Mouse (Mus musculus) spleen, postnatal 4 days (tissue): Measurements from ENCODE around the gene Tab1.

Experiments
- DNase-seq, 2 experiments: peaks; one replicate each; pipeline ENCODE4 v3.0.0; 2022; ENCODE audit warnings: low spot score in 2 of 2

Tab1 gene

DNA sequence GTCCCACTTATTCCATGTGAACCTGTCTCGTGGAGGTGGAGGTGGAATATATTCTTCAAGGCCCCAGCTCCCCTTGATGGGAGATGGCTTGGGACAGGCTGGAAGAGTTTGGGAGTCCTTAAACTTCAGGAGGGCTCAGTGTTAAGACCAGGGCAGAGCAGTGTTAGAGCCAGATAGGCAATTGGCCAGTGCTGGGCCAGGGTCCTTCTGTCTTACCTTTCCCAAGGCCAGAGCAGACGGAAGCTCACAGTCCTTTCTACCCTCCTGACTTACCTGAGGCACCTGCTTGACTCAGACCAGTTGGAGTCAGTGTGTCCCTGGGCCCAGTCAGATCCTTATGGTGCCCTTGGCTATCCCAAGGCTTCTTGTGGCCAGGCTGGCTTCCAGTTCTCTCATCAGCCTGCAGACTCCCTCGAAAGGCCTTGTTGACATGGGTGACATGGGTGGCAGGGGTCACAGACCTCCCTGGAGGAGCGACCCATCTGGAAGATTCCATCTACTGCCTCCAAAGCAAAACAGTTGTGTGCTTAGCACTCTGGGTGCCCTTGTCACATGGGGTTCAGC lies 29.6 kb downstream of the Tab1 start:
- peak in 1 of 2 experiments; percentile 53 for DNase-seq

DNA sequence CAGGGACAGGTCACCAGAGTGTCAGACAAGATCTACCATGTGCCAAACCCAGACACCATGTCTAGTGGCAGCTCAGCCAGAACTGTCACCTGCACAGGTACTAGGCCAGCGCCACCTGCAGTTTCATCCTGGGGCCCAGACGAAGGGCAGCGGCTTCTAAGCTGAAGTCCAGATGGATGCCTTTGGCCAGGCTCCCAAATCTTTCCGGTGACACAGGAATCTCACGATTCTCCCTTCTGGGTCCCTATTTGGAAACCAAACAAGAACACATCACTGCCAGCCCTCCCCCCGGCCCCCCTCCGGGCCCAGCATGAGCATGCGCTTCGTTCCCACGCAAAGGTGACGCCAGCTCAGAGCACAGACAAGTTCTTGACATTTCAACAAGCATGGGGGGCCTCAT lies 30.3 kb downstream of the Tab1 start:
- no peak for DNase-seq

DNA sequence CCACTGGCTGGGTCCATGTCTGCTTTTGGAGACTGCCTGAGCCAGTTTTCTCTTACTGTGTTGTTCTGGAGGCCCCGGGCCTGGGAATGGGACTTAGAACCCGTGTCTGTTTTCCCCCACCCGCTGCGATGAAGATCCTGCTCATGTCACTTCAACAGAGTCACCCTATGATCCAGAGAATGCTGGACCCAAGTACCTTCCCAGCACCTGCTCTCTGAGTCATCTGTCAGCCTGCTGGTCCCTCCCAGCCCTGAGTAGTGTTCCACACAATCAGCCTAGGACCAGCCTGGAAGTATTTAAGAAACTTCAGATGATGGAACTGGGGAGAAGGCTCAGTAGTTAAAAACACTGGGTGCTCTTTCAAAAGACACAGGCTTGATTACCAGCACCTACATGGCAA lies 30.8 kb downstream of the Tab1 start:
- no peak for DNase-seq

DNA sequence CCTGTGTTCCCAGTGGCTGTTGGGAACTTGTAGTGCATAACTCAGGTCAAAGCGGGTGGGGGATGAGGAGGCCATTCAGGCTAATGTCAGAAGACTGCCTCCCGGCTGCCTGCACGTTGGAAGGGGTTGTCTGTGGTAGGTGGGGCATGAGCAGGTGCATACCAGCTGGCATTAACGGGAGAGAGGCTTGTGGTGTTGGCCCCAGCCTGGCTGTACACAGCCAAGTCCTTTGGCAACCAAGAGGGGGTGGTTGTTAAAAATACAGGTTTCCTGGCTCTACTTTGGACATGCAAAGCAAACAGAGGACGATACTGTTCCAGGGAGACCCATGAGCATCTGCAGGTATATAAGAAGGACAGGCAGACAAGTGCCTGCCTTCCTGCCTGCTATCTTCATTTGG lies 32.5 kb downstream of the Tab1 start:
- DNase-seq = no peak

DNA sequence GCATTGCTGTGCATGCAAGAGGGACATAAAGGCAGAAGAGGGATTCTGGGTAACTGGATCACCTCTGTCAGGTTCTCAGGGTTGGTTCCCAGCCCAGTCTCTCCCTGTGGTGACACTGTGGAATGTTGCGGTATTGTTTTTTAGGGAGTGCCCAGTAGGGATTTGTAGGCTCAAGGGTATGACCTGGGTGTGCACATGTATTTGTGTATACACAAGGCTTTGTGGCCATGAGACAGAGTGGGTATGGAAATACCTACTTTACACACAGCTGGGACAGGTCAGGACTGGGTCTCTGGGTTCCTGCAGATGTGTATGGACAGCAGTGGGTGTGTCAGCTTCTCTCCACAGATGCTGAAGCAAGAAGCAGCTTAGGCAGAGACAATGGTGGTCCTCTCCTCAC lies 36.6 kb downstream of the Tab1 start:
- DNase-seq = no peak

DNA sequence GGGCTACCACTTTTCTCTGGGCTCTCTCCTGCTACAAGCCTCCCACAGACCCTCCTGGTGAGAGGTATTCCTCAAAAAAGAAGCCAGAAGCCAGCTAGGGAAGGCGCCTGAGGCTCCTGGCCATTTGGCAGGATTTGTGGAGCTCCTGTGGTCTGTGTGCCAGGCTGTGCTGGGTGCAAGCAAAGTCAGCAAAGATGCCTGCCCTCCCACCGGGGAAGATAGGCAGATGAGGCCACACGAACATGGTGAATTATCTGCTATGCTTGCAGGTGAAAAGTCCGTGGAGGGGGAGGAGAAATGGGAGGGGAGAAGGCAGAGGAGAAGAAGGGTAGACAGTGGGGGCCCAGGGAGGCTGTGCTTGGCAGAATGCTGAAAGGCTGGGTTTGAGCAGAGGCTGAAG lies 37.4 kb downstream of the Tab1 start:
- DNase-seq = no peak

DNA sequence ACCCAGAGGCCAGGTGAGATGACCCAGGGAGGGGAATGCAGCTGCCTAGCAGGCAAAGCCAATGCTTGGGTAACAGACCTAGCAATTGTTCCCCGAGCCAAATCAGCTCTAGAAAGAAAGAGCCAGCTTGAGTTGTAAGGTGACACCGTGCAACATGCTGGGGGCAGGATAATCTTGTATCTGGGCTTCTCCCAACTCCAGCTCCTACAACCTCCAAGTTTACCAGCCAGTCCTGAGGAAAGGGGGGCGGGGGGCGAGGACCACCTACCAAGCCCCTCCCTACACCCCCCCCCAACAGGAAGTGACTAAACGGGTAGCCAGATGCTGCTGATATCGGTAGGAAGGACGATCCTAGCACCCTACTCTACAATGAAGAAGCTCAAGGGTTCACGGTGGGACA lies 38.4 kb downstream of the Tab1 start:
- no peak for DNase-seq

DNA sequence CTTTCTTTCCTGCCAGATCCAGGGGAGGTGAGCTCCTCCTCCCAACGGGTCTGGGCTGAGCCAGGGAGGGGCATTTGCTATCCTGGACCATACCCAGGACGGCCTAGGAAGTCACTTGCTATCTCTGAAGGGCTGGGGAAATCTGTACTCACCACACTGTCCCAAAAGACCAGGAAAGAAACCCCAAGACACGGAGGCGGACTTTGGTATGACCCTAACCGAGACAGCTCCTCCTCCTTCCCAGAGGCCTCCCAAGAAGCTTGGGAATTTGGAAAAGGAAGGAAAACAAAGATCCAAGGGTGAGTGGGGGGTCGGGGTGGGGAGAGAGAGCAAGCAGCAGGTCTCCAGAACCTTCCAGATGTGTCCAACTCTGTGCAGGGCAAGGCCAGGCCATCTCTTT lies 38.9 kb downstream of the Tab1 start:
- DNase-seq = no peak

DNA sequence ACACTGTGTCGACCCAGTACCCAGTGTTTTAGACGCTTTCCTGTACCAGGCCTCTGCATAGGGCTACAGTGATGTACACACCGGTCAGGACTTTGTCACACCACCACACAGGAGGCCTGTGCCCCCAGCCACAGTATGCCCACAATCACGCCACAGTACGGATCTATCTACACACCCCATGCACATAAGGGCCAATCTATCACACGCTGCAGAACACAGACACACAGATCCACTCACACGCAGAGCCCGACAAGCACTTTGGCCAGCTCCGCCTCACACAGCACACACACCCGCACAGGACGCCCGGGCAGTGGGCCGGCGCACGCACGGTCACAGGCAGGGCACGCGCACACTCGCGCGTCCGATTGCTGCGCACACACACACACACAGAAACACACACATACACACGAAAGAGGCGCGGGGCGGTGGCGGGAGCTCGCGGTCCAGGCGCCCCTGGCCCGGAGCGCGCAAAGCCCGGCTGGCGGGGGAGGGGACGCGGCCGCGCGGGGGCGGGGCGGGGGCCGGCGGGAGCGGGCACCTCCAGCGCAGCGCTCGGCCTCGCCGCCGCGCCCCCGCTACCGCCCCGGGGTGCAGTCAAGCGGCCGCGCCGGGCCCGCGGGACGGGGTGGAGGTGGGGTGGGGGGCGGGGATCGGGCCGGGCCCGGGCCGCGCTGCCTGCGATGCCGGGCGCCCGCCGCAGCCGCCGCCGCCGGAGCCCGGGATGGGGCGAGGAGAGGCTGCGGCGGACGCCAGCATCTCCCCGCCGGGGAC lies 40.3 kb downstream of the Tab1 start, which contains the start of gene Mgat3:
TSS of gene Mgat3 (plus strand) at position 721 of the 771 bp plus-strand sequence.
- DNase-seq = no peak

DNA sequence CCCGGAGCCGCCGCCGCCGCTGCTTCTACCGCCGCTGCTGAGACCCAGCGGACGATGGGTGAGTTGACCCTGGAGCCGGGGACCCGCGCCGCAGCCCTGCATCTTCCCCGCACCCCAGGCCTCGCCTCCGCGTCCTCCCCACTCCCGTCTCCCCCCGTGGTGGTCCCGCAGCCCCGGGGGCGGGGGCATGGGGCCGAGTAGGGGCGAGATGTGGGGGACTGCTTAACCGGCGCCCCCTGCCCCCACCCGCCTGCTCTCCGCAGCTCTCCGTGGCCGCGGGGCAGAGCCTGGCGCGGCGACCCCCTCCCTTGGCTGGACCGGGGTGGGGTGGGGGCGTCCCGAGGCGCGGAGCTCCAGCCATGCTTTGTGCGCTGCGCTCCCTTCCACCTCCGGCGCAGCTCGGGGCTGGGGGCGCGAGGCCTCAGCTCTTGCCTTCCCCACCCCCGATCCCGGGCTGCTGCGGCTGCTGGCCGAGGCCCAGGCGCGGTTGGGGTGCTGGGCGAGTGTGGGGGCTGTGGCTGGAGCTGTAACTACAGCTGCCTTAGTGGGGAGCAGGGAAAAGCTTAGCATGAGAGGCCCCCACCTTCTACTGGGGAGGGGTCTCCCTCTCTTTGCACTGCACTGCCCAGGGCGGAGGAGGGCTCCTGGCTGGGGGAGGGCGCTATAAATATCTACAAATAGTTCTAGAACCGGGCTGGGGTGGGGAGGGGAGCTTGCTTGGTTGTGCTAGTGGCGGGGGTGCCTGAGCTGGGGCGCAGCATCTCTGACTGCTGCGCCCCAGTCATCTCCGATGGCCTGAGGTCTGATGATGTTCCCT lies 41.1 kb downstream of the Tab1 start:
- no peak for DNase-seq

DNA sequence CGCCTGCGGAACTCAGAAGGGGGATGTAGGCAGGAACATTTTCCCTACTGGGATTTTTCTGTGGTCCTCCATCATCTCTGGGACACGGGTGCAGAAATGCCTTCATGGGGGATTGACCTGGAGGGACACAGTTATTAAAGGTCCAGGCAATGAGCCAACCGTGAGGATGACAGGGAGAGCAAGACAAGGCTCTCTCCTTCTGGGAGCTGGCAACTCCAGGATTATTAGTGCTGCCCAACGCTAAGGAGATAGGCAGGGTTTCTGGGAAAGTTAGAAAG lies 41.6 kb downstream of the Tab1 start:
- DNase-seq = no peak

DNA sequence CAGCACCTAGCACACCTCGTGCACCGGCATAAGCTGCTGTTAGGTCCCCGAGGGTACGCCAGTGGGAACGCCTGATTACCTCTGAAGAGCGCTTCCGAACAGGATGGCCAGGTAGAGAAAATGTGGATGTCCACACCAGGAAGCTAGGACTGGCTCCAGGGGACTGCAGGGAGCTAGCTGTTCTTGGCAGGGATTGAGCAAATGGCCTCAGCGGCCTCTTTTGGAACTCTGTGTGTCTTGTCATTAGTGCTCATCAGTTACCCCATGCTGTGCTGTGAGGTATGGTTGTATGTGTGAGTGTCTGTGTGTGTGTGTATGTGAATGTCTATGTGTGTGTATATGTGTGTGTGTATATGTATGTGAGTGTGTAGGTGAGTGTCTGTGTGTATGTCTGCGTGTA lies 42.4 kb downstream of the Tab1 start:
- DNase-seq = no peak

DNA sequence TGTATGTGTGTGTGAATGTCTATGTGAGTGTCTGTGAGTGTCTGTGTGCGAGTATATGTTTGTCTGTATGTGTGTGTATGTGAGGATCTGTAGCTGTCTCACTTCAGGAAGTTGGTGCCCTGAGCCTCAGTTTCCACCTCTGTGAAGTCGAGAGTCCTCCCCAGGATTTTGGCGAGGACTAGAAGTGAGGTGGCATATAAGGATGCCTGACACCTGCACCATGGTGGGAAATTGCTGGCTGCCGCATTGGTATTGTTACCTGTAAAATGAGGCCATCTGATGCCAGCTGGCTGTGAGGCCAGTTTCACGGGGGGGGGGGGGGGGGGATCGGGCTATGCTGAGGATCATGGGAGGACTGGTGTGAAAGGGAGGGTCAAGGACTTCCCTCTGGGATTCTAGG lies 42.8 kb downstream of the Tab1 start:
- no peak for DNase-seq

DNA sequence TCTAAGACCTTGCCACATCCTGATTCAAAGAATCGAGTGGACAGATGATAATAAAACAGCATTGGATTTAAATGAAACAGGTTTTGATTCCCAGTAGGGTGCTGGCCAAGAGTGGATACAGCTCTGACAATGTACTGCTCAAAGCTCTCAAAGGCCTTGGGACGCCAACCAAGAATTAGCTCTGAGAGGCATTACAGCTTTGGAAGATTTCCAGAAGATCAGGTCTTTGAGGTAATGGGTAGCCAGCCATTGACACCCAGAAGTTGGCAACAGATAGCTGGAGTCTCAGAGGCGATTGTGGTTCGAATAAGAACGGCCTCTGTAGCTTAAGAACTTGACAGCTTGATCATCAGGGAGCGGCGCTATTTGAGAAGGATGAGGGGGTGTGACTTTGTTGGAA lies 48.6 kb downstream of the Tab1 start:
- no peak for DNase-seq

DNA sequence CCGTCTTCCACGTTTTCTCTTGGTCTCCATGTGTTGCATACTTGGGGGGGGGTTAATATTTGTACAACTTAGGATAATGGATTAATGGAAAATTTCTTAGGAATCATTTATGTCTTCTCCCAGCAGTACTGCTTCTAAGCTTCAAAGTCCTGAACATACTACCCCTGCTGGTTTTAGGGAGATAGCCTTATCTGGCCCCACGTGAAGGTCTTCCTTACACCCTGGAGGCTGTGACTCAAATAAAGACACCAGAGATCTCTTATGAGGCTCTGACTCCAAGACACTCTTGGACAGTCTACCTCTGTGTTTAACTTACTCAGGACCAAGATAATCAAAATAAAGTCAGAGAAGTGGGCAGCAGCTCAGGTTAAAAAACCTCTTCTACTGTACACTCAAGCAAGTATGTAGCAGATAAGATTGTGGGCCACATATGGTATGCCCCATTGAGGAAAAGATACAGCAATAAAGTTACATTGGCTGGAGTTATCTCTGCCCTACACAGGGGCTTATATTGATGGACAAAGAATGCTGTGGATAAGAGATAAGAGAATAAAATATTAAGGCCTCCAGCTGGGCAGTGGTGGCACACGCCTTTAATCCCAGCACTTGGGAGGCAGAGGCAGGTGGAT lies 49.3 kb downstream of the Tab1 start:
- DNase-seq = no peak

DNA sequence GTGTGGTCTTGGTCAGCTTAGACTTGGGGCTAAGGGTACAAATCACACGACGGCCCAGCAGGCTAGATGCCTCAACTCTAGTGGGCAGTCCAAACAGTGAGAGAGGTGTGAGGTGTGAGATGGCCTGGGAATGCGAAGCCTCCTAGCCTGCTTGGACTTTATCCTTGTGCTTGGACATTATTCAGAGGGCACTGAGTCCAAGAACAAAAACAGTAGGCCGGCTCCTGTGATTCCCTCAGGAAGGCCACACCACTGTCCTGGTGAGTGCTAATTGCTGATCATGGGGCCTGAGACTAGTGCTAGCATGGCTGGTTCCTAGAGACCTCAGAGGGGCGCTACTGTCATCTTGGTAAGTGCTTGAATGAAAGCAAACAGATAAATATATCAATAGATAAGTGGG lies 56.0 kb downstream of the Tab1 start:
- DNase-seq = no peak

DNA sequence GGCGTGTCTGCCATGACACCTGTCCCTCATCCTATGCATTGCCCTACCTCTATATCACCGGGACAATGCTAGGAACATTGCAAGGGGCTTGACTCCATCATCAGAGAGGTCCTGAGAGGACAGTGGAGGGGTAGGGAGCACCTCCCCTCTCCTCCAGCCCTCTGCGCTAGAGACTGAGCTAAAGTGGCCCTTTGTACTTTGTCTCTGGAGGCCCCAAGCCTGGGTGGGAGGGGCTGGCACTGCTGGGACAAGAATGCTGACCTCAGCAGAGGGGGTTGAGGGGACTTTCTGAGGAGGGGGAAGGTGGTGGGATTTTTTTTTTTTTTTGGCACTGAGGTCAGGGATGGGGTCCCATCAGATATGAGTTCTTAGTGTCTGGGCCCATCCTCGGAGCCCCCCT lies 57.1 kb downstream of the Tab1 start:
- no peak for DNase-seq

DNA sequence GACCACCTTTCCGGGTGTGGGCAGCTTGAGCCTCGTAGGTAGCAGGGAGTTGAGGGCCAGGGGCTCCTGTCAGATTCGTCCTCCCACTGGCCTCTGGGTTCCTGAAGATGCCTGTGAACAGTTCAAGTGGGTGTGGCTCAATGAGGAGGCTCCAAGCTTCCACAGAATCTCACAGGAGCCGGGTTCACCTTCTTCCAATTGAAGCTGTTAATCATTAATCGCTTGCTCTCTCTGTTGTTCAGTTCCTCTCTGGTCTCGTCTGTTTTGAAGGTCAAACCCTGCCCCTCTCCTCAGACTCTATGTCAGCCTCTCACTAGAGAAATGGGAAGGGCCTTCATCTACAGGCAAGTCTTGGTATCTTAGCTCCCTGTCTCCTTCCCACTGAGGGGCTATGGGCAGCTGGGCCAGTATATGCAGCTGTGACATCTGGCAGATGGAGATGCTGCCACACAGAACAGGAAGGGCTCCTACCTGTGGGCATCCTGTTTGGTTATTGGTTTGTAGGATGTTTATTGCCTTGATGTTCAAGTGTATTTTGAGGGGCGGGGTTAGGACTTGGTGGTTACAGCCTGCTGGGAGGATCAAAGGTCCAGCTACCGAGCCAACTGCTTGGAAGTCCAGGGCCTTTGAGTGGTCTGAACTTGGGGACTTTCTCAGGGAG lies 58.8 kb downstream of the Tab1 start:
- DNase-seq = no peak

DNA sequence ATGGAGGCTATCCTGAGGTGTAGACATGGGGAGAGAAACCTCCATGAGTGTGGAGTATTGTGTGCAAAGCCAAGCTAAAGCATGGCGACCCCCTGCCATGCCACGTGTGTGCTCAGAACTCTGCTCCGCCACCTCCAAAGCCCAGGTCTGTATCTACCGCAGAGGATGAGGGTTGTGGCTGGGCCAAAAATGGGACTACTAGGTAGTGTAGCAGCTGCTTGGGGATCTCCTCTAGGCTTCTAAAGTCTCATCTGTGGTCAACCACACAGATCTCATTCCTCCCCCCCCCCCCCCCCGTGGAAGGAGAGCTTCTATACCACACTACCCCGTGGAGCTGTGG lies 59.3 kb downstream of the Tab1 start:
- DNase-seq = no peak

DNA sequence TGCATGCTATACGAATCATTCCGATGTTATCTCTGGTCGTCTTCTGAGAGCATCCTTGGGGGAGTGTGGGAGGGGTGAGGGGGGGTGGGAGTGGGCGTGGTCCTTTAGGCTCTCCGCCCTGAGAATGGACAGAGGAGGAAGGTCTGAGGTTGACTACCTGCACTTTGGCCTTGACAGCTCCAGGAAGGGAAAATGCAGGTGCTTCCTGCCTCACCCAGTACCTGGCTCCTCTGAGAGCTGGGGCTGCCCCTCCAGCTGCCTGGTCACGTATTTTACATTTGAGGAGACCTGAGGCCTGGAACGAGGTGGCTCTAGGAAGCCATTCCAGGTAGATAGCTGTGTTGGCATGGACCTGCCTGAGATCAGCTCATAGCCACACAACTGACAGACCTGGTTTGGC lies 59.9 kb downstream of the Tab1 start:
- DNase-seq = no peak

DNA sequence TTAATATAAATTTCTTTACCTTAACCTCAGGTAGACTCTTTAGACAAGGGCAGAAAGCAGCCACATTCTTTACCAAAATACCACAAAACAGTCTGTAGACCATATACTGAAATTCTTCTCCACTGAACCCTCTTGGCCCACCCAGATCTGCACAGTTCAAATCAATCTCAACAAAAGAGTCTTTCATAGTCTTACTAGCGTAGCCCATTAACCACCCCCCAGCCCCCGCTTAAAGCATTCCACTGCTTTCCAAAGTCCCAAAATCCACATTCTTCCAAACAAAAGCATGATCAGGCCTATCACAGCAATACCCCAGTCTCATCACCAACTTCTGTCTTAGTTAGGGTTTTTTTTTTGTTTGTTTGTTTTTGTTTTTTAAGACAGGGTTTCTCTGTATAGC lies 66.6 kb downstream of the Tab1 start:
- no peak for DNase-seq

DNA sequence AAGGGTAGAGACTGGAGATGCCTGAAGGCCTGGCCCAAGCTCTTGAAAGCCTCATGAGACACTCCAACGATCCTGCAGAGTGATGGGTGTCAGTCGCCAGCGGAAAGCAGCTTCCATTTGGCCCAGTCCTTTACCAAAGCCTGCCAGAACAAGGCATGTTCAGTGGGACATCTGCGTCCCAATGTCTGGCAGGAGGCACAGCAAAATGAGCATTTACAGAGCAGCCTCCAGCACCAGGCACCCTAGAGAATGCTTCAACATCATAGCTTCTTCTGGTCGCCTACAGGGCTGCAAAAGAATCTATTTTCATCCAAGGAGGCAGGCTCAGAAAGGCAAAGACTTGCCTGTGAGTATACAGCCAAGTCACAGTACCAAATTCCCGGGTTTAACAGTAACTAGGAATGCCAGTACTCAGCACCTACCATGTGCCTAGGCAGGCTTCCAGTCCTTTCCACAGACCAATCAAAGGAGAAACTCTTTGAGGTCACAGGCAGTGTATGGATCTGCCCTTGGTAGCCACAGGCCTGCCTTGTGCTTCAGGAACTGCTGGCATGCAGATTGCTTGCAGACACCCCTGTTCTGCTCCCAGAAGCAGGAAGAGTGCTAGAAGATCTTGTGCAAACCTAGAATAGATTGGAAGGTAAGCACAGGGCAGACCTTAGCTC lies 69.3 kb downstream of the Tab1 start:
- no peak for DNase-seq
